In the genomic region with DNA sequence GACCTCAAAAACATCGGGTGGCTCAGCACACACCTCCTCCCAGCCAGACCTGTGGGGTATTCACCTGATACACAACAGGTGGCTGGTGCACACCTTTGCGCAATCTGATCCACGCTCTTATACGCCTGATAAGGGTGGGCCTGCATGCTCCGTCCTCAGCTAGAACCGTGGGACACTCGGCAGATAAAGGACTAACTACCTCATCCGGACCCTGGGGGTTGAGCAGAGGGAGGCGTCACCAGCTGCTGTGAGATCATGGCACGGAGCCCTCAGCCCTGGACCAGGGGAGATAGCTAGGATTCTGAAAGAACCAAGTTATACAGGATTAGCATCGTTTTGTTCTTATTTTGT, we compare ENCODE assay signal across 8 mouse cellular contexts. TPM values are rescaled to one million over a fixed set of nuclear protein-coding genes. Genes with fewer than 3 reads are reported as not detected.
DNase-seq lines count a peak whose midpoint lies in the region; ATAC-seq and TF ChIP-seq lines count a peak whose summit lies in the region.

A gene (plus strand): TSS at position 73 of the 351 bp plus-strand sequence.

- WGBS in forebrain, embryonic 12.5 days, result 2% methylated on average over 11 of the region's 11 CpGs

- no peak for TF ChIP-seq CTCF in brain, embryonic 14.5 days (IDR thresholded peaks at IDR 0.05; ENCODE audit: borderline replicate concordance, extremely low read depth, insufficient read depth, insufficient read length)

- intact Hi-C loops in heart, postnatal 25 days (cut with DNase I), result loop anchor here (10.0 kb wide), 1 partner anchor 69 kb away; no protein-coding TSS in a partner anchor

- no peak for TF ChIP-seq POLR2A in brain, embryonic 14.5 days (IDR thresholded peaks at IDR 0.05; ENCODE audit: borderline replicate concordance, extremely low read depth, insufficient read depth, insufficient read length, poor library complexity, severe bottlenecking)

- peak; percentile 65 for DNase-seq in MN1 (ENCODE audit: low spot score)
- peak; percentile 62 for DNase-seq in brain, embryonic 14.5 days (ENCODE audit: low read depth)
- DNase-seq in heart, postnatal 25 days (ENCODE audit: low spot score), result peak; percentile 35
- DNase-seq in layer of hippocampus, adult 11-12 months (ENCODE audit: low spot score), result peak; percentile 54
- peak; percentile 73 for DNase-seq in lung, postnatal 10 days
- peak; percentile 71 for DNase-seq in retina, postnatal 1 day
- no peak for DNase-seq in urinary bladder, adult 2 months (ENCODE audit: low spot score)

- H3K4me1 ChIP-seq in forebrain, embryonic 12.5 days, result peaks cover 42% of the 10 kb centered on the region

- peak; percentile 30 for ATAC-seq in forebrain, embryonic 12.5 days (ENCODE audit: low FRiP score)

- no peaks in the 10 kb centered on the region for H3K36me3 ChIP-seq in forebrain, embryonic 12.5 days (replicated peaks)

- peak within 1 kb of the TSS; percentile 95 for H3K27ac ChIP-seq in forebrain, embryonic 12.5 days

- no peaks in the 10 kb centered on the region for H3K9me3 ChIP-seq in forebrain, embryonic 12.5 days

- H3K9ac ChIP-seq in forebrain, embryonic 12.5 days, result peak within 1 kb of the TSS; percentile 71

- H3K4me3 ChIP-seq in forebrain, embryonic 12.5 days (replicated peaks), result peak within 1 kb of the TSS; percentile 68

- H3K27me3 ChIP-seq in forebrain, embryonic 12.5 days, result no peaks in the 10 kb centered on the region

- peak within 1 kb of the TSS; percentile 92 for H3K4me2 ChIP-seq in forebrain, embryonic 12.5 days

RNA-seq across cellular contexts. Expression of the gene that starts here (rescaled TPM):
- polyA plus RNA-seq in brain, embryonic 14.5 days (2012; rRNA removed), result not detected in 2 replicates
- not detected in 2 replicates for polyA plus RNA-seq in forebrain, embryonic 12.5 days (2016; fragmentation: Nextera tagmentation; extraction: Ambion mirVana)
- total RNA-seq in heart, postnatal 25 days (2021), result under 1 TPM; 0.55 to 0.59 TPM
- 0.03 and 0.06 TPM in 2 replicates for polyA plus RNA-seq in urinary bladder, adult 2 months (2012; rRNA removed)

Comparison
In these comparisons a context has a peak if more than half of its experiments do, and no peak if none do; other contexts are left out.
1. Peak in DNase-seq in brain, embryonic 14.5 days; RNA of the gene not detected or under 1 TPM.
2. Peak in ATAC-seq, H3K4me3 ChIP-seq, H3K27ac ChIP-seq, H3K9ac ChIP-seq and H3K4me2 ChIP-seq in forebrain, embryonic 12.5 days; RNA of the gene not detected or under 1 TPM.
3. Peak in DNase-seq in heart, postnatal 25 days; RNA of the gene not detected or under 1 TPM.